Mouse (Mus musculus) MEL (cell line): ENCODE results near the gene Gm48551. TPM values are rescaled to one million over a fixed set of nuclear protein-coding genes. Genes with fewer than 3 reads are reported as not detected.

Experiments used
- DNase-seq: peaks from one replicate; pipeline ENCODE4 v3.0.0; 2011; ENCODE audit warnings: low read depth, low spot score
- H3K27ac ChIP-seq: 2 replicates; pipeline ENCODE4 v1.5.1; 2012; ENCODE audit warnings: low read depth, mild to moderate bottlenecking, control low read depth, low read length, moderate library complexity; ENCODE audit not compliant: control insufficient read depth
- H3K27me3 ChIP-seq, 2 experiments: fragments of 150-350 bp in 1 of 2; sonication (generic) in 1 of 2; 2 replicates each; pipeline ENCODE4 v1.6.1; 2012; ENCODE audit warnings: low read length in 2 of 2, mild to moderate bottlenecking in 2 of 2, improper control_type of control experiment in 1 of 2, moderate library complexity in 1 of 2; ENCODE audit not compliant: insufficient read depth in 2 of 2, control insufficient read depth in 1 of 2
- H3K36me3 ChIP-seq, 2 experiments: 2 replicates each; pipeline ENCODE4 v1.6.1; 2012 to 2014; ENCODE audit warnings: low read length in 2 of 2, improper control_type of control experiment in 1 of 2, inconsistent platforms in 1 of 2, mild to moderate bottlenecking in 1 of 2; ENCODE audit not compliant: insufficient read depth in 2 of 2, control insufficient read depth in 1 of 2
- H3K4me1 ChIP-seq, 2 experiments: fragments of 150-350 bp in 1 of 2; sonication (generic) in 1 of 2; 2 replicates each; pipeline ENCODE4 v1.6.1; 2012; ENCODE audit warnings: low read length in 2 of 2, improper control_type of control experiment in 1 of 2, mild to moderate bottlenecking in 1 of 2; ENCODE audit not compliant: insufficient read depth in 2 of 2, control insufficient read depth in 1 of 2
- H3K4me3 ChIP-seq, 2 experiments: fragments of 150-350 bp in 1 of 2; sonication (generic) in 1 of 2; 2 replicates each; pipeline ENCODE4 v1.5.1; 2012; ENCODE audit warnings: low read depth in 2 of 2, low read length in 2 of 2, mild to moderate bottlenecking in 2 of 2, moderate library complexity in 2 of 2, control low read depth in 1 of 2, improper control_type of control experiment in 1 of 2; ENCODE audit not compliant: control insufficient read depth in 1 of 2, insufficient read depth in 1 of 2
- H3K79me2 ChIP-seq: 2 replicates; pipeline ENCODE4 v1.6.1; 2012; ENCODE audit warnings: mild to moderate bottlenecking, low read length, moderate library complexity; ENCODE audit not compliant: control insufficient read depth, poor library complexity, insufficient read depth
- H3K9ac ChIP-seq: 2 replicates; pipeline ENCODE4 v1.6.1; 2012; ENCODE audit warnings: low read depth, mild to moderate bottlenecking, control low read depth, low read length, moderate library complexity; ENCODE audit not compliant: control insufficient read depth, poor library complexity, severe bottlenecking
- H3K9me3 ChIP-seq: fragments of 150-350 bp; sonication (generic); replicated peaks from 2 replicates; pipeline ENCODE4 v1.6.1; 2012; ENCODE audit warnings: mild to moderate bottlenecking, low read length, improper control_type of control experiment, moderate library complexity; ENCODE audit not compliant: insufficient read depth
- BHLHE40 ChIP-seq: IDR thresholded peaks from 2 replicates; pipeline ENCODE4 v1.6.1; 2012; ENCODE audit warnings: low read depth, mild to moderate bottlenecking, inconsistent platforms, low read length, improper control_type of control experiment, borderline replicate concordance
- CHD1 ChIP-seq: IDR thresholded peaks from 2 replicates; pipeline ENCODE4 v1.6.1; 2012; ENCODE audit warnings: low read depth, mild to moderate bottlenecking, inconsistent platforms, low read length, improper control_type of control experiment
- CHD2 ChIP-seq: IDR thresholded peaks from 2 replicates; pipeline ENCODE4 v1.6.1; 2011; ENCODE audit warnings: low read length, improper control_type of control experiment
- CTCF ChIP-seq, 3 experiments: IDR thresholded peaks in 2 of 3; conservative IDR thresholded peaks in 1 of 3; 2 replicates each; pipeline ENCODE4 v1.5.1; 2011 to 2012; ENCODE audit warnings: low read length in 3 of 3, low read depth in 2 of 3, mild to moderate bottlenecking in 2 of 3, improper control_type of control experiment in 1 of 3, inconsistent platforms in 1 of 3, mixed read lengths in 1 of 3, moderate library complexity in 1 of 3; ENCODE audit not compliant: control insufficient read depth in 1 of 3, insufficient read depth in 1 of 3, poor library complexity in 1 of 3, severe bottlenecking in 1 of 3
- ELF1 ChIP-seq: IDR thresholded peaks from 2 replicates; pipeline ENCODE4 v1.6.1; 2014; ENCODE audit warnings: low read depth, mild to moderate bottlenecking, inconsistent platforms, low read length, improper control_type of control experiment, moderate library complexity
- EP300 ChIP-seq, 2 experiments: IDR thresholded peaks; 2 replicates each; pipeline ENCODE4 v1.6.1; 2011; ENCODE audit warnings: improper control_type of control experiment in 2 of 2, low read length in 2 of 2, low read depth in 1 of 2, mild to moderate bottlenecking in 1 of 2
- ETS1 ChIP-seq: IDR thresholded peaks from 2 replicates; pipeline ENCODE4 v1.6.1; 2012; ENCODE audit warnings: low read depth, mild to moderate bottlenecking, inconsistent platforms, low read length, improper control_type of control experiment, moderate library complexity
- HCFC1 ChIP-seq: IDR thresholded peaks from 2 replicates; pipeline ENCODE4 v1.6.1; 2012; ENCODE audit warnings: low read depth, mild to moderate bottlenecking, inconsistent platforms, low read length, improper control_type of control experiment, moderate library complexity
- JUND ChIP-seq: IDR thresholded peaks from 2 replicates; pipeline ENCODE4 v1.6.1; 2011; ENCODE audit warnings: low read depth, mild to moderate bottlenecking, improper control_type of control experiment, low read length
- MAFK ChIP-seq: IDR thresholded peaks from 2 replicates; pipeline ENCODE4 v1.6.1; 2011; ENCODE audit warnings: low read depth, mild to moderate bottlenecking, low read length, improper control_type of control experiment, borderline replicate concordance
- MAX ChIP-seq: IDR thresholded peaks from 2 replicates; pipeline ENCODE4 v1.6.1; 2011; ENCODE audit warnings: low read length, improper control_type of control experiment
- MAZ ChIP-seq: IDR thresholded peaks from 2 replicates; pipeline ENCODE4 v1.6.1; 2012; ENCODE audit warnings: low read depth, mild to moderate bottlenecking, inconsistent platforms, low read length, improper control_type of control experiment
- MXI1 ChIP-seq: IDR thresholded peaks from 2 replicates; pipeline ENCODE4 v1.6.1; 2011; ENCODE audit warnings: mild to moderate bottlenecking, low read depth, low read length, improper control_type of control experiment
- MYB ChIP-seq: IDR thresholded peaks from 2 replicates; pipeline ENCODE4 v1.6.1; 2011; ENCODE audit warnings: mild to moderate bottlenecking, low read depth, low read length, improper control_type of control experiment
- RAD21 ChIP-seq: IDR thresholded peaks from 2 replicates; pipeline ENCODE4 v1.6.1; 2011; ENCODE audit warnings: mild to moderate bottlenecking, low read depth, low read length, improper control_type of control experiment
- RCOR1 ChIP-seq: IDR thresholded peaks from 2 replicates; pipeline ENCODE4 v1.6.1; 2012; ENCODE audit warnings: low read depth, mild to moderate bottlenecking, inconsistent platforms, low read length, improper control_type of control experiment
- SIN3A ChIP-seq: IDR thresholded peaks from 2 replicates; pipeline ENCODE4 v1.6.1; 2012; ENCODE audit warnings: low read length, improper control_type of control experiment, inconsistent platforms
- SMC3 ChIP-seq: IDR thresholded peaks from 2 replicates; pipeline ENCODE4 v1.6.1; 2011; ENCODE audit warnings: low read depth, low read length, improper control_type of control experiment
- TAL1 ChIP-seq: IDR thresholded peaks from 2 replicates; pipeline ENCODE4 v1.6.1; 2012; ENCODE audit warnings: mild to moderate bottlenecking, inconsistent platforms, low read length, moderate library complexity, mixed read lengths
- TBP ChIP-seq: IDR thresholded peaks from 2 replicates; pipeline ENCODE4 v1.8.0; 2011; ENCODE audit warnings: low read depth, low read length, improper control_type of control experiment
- TCF12 ChIP-seq: IDR thresholded peaks from 2 replicates; pipeline ENCODE4 v1.6.1; 2014; ENCODE audit warnings: low read depth, mild to moderate bottlenecking, inconsistent platforms, low read length, improper control_type of control experiment, moderate library complexity
- USF1 ChIP-seq: IDR thresholded peaks from 2 replicates; pipeline ENCODE4 v1.6.1; 2014; ENCODE audit warnings: low read depth, mild to moderate bottlenecking, inconsistent platforms, low read length, improper control_type of control experiment, moderate library complexity
- USF2 ChIP-seq, 2 experiments: IDR thresholded peaks; 2 replicates each; pipeline ENCODE4 v1.6.1; 2011 to 2012; ENCODE audit warnings: improper control_type of control experiment in 2 of 2, low read length in 2 of 2, borderline replicate concordance in 1 of 2, inconsistent platforms in 1 of 2, low read depth in 1 of 2, mild to moderate bottlenecking in 1 of 2; ENCODE audit not compliant: insufficient read depth in 1 of 2
- ZKSCAN1 ChIP-seq: IDR thresholded peaks from 2 replicates; pipeline ENCODE4 v1.6.1; 2012; ENCODE audit warnings: low read depth, mild to moderate bottlenecking, inconsistent platforms, low read length, improper control_type of control experiment, moderate library complexity
- ZNF384 ChIP-seq: IDR thresholded peaks from 2 replicates; pipeline ENCODE4 v1.6.1; 2012; ENCODE audit warnings: low read depth, mild to moderate bottlenecking, inconsistent platforms, low read length, improper control_type of control experiment
- polyA plus RNA-seq, 2 experiments: library from polyadenylated mRNA; stranded (reverse) in 1 of 2; unstranded in 1 of 2; fragments of >175 nt in 1 of 2; fragments of >200 nt in 1 of 2; gene quantifications; 2 replicates each; pipeline versions ENCODE4 v1.2.1 to v1.2.4; 2012; ENCODE audit warnings: low replicate concordance in 2 of 2, low read depth in 1 of 2; ENCODE audit not compliant: insufficient read length in 2 of 2, insufficient read depth in 1 of 2, missing spikeins in 1 of 2
- total RNA-seq: library from RNA; depleted of rRNA; stranded (reverse); fragments of 300-350 nt; gene quantifications from 2 replicates; pipeline ENCODE4 v1.2.3, GENCODE M21; 2012

The Gm48551 gene
- total and polyA plus RNA-seq, 3 experiments = 0.62 to 2.6 TPM; not detected in 1

DNA sequence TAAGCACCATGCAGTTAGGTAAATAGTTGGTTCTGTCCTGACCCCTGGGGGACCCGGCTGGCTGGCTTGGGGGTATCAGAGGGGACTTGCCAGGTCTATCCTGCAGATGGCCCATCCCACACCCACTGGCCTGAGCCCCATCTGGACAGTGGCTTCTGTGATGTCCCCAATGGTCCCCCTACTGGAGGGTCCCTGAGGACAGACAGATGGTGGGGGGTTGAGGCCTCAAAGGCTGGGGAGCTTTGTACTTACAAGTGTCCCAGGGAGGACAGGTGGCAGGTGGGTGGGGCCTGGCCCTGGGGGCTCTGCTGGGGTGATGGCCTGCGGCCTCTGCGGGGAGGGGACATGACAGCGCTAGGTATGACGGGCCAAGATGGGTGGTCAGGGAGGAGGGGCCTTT lies 15.0 kb downstream of the Gm48551 start:
- Histone ChIP-seq H3K9ac (no peak overlapping the region), H3K79me2 (no peaks in the 10 kb centered on the region), H3K9me3 (no peaks in the 10 kb centered on the region), H3K36me3 (no peaks in the 10 kb centered on the region), H3K4me3 (no peak overlapping the region), H3K27me3 (no peaks in the 10 kb centered on the region), H3K27ac (no peak overlapping the region), H3K4me1 (0 out of 4 replicates have a peak, but pooled peaks cover 0 to 3% of the 10 kb centered on the region in 2 experiments)
- no peak for DNase-seq
- TF ChIP-seq USF2 (IDR thresholded peaks at IDR 0.05; ENCODE audit: borderline replicate concordance in 1 of 2, insufficient read depth in 1 of 2, low read depth in 1 of 2, low read length in 2 of 2) = no peak
- TF ChIP-seq TCF12 = no peak
- no peak for TF ChIP-seq SMC3
- no peak for TF ChIP-seq ZNF384
- TF ChIP-seq MXI1 = no peak
- TF ChIP-seq ELF1 = no peak
- TF ChIP-seq SIN3A = no peak
- no peak for TF ChIP-seq CTCF (IDR thresholded peaks at IDR 0.05 in 2 of 3, conservative IDR thresholded peaks at IDR 0.05 in 1 of 3; ENCODE audit: control insufficient read depth in 1 of 3, insufficient read depth in 1 of 3, low read depth in 2 of 3, low read length in 3 of 3, poor library complexity in 1 of 3, severe bottlenecking in 1 of 3)
- TF ChIP-seq MYB = no peak
- TF ChIP-seq RAD21 = no peak
- TF ChIP-seq MAZ = no peak
- no peak for TF ChIP-seq TBP
- TF ChIP-seq MAX = no peak
- TF ChIP-seq HCFC1 = no peak

DNA sequence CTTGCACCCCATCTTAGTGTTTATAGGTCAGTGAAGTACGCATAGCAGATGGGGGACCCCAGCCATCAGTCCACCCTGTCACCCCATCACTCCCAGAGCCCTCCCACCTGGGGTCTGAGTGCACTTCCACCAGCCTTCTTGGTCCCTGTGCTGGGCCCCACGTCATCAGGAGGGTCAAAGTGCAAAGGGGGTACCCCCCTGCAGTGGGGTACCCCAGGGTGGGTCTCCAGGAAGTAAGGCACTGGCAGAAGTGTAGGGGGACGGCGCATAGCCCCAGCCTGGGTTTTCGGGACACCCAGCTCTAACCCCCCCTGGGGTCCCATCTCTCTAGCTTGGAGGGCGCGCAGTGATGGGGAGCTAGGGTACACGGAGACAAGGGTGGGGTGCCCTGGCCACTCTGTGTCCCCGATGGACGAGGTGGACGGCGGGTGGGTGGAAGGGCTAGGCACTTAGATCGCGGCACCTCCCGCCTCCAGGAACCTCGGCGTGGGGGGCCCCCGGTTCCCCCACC lies 15.6 kb downstream of the Gm48551 start:
- H3K9ac ChIP-seq = no peak overlapping the region
- H3K4me3 ChIP-seq = no peak overlapping the region

More for the DNA sequence above, 15.6 kb downstream of the Gm48551 start:
- peaks cover 0 to 3% of the 10 kb centered on the region in 2 experiments; a peak in 2 of 4 replicates for H3K36me3 ChIP-seq
- H3K9me3 ChIP-seq = no peaks in the 10 kb centered on the region
- no peak overlapping the region for H3K27ac ChIP-seq
- no peaks in the 10 kb centered on the region for H3K79me2 ChIP-seq
- DNase-seq = no peak
- TF ChIP-seq MAFK (no peak), ZKSCAN1 (no peak), BHLHE40 (no peak), EP300 (IDR thresholded peaks at IDR 0.05; ENCODE audit: low read depth in 1 of 2, low read length in 2 of 2) (no peak), TAL1 (no peak), JUND (no peak), ELF1 (no peak), CHD1 (no peak), RCOR1 (no peak), ETS1 (no peak), CHD2 (no peak), USF1 (no peak)
- H3K27me3 ChIP-seq = no peaks in the 10 kb centered on the region
- H3K4me1 ChIP-seq = peaks cover 0 to 3% of the 10 kb centered on the region in 2 experiments; a peak in 2 of 4 replicates
